Mouse (Mus musculus) lung, embryonic 15.5 days (tissue): ENCODE results near the gene Cpvl. TPM values are rescaled to one million over a fixed set of nuclear protein-coding genes. Genes with fewer than 3 reads are reported as not detected.

Experiments used
- polyA plus RNA-seq: library from polyadenylated mRNA; unstranded; fragments of >200 nt; fragmentation: Nextera tagmentation; extraction: Ambion mirVana; gene quantifications from 2 replicates; pipeline ENCODE4 v1.2.1, GENCODE M21; 2015

Gene Cpvl
- polyA plus RNA-seq, 1 experiment from 2014 or later = 0.19 TPM

Other genes with a start within 250 kb of the Cpvl start
- gene Tril, start 157.8 kb downstream of the Cpvl start, polyA plus RNA-seq = 48.4 and 50.7 TPM in 2 replicates
- 13.0 and 13.6 TPM in 2 replicates for gene Chn2, start 60.9 kb upstream of the Cpvl start, polyA plus RNA-seq